Mouse (Mus musculus) olfactory bulb, adult 2 months (tissue): ENCODE results near the gene Sfmbt1.

Experiments
- CTCF ChIP-seq: fragments of 200-500 bp; IDR thresholded peaks from 2 replicates; pipeline ENCODE4 v1.5.1; 2012; ENCODE audit warnings: low read depth, mild to moderate bottlenecking, low read length, moderate library complexity; ENCODE audit not compliant: insufficient read depth
- POLR2A ChIP-seq: fragments of 200-500 bp; IDR thresholded peaks from 2 replicates; pipeline ENCODE4 v1.6.1; 2012; ENCODE audit warnings: mild to moderate bottlenecking, low read depth, low read length, moderate library complexity; ENCODE audit not compliant: insufficient read depth

GRCm38 (mm10) chr14:30861421-30862125 lies 146.9 kb downstream of the Sfmbt1 start:
- TF ChIP-seq CTCF (no peak), POLR2A (no peak)
